Mouse (Mus musculus): ENCODE measurements at regions not wholly inside any gene's neighbourhood (a gene's known extent, or its start where the extent isn't known, plus 50 kb on each side); places are given as distances from the start of the nearest gene placed in this dataset.

DNA sequence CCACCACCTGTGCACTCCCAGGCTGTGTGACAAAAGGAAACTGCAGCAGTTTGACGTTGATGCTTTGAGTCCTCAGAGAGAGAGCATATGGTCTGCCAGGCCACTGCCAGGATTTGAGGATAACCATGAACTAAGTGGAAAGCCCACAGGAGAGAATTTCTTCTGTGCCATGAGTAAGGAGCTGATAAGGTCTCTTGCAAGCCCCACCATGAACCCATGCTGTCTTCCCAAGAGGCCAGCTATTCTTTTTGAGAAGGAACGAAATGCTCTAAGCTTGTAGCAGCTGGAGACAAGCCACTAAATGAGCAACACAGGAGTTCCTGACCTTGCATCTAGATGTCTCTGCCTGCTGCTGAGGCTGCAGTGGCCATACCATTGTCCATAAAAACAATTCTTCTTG lies 98.4 kb upstream of the S1pr3 start:
- no peak overlapping the region for H3K4me2 ChIP-seq
- H3K9me3 ChIP-seq (ENCODE audit: low read depth, low read length): no peaks in the 10 kb centered on the region
- DNase-seq (no peak), ATAC-seq (ENCODE audit: insufficient read depth) (no peak)
- WGBS: 72% methylated on average over 2 of the region's 2 CpGs
- no peaks in the 10 kb centered on the region for H3K36me3 ChIP-seq (ENCODE audit: insufficient read depth)
- no peak overlapping the region for H3K9ac ChIP-seq
- no peaks in the 10 kb centered on the region for H3K27me3 ChIP-seq (ENCODE audit: insufficient read depth, low read length)
- TF ChIP-seq CTCF (IDR thresholded peaks at IDR 0.05; ENCODE audit: low read depth): no peak
- no peak overlapping the region for H3K4me3 ChIP-seq (ENCODE audit: low read depth, low read length)
- peaks cover 22% of the 10 kb centered on the region for H3K4me1 ChIP-seq (ENCODE audit: insufficient read depth)
- H3K27ac ChIP-seq (ENCODE audit: low read depth): no peak overlapping the region

DNA sequence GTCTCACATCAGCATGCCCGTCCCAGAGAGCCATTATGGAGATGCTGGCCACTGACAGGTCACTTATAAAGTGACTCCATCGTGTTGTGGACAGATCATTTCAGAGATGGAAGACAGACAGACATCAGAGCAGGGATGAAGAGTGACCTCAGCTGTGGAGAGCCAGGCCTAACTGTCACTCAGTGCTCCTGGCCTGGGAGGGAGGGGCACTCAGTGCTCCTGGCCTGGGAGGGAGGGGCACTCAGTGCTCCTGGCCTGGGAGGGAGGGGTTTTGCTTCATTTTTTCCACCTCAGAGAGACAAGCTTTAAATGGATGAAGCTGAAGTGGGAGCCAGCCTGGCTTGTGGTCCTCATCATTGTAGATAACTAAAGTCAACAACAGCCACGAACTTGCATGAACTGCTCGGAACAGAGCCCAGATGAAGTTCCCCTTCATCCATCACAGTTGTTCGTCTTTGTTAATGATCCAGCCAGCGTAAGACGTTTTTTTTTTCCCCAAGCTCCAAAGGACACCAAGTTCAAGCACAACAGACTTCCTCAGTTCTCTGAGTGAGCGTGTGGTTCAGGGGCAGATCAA lies 96.7 kb upstream of the S1pr3 start:
- H3K9me3 ChIP-seq (ENCODE audit: low read depth, low read length): no peaks in the 10 kb centered on the region
- no peak for TF ChIP-seq CTCF (IDR thresholded peaks at IDR 0.05; ENCODE audit: low read depth)
- H3K27ac ChIP-seq (ENCODE audit: low read depth): peak overlapping the region; percentile 82
- peaks cover 36% of the 10 kb centered on the region for H3K4me1 ChIP-seq (ENCODE audit: insufficient read depth)
- no peak overlapping the region for H3K9ac ChIP-seq
- H3K27me3 ChIP-seq (ENCODE audit: insufficient read depth, low read length): no peaks in the 10 kb centered on the region
- WGBS: 8% methylated on average over 8 of the region's 8 CpGs
- H3K4me3 ChIP-seq (ENCODE audit: low read depth, low read length): no peak overlapping the region
- DNase-seq: peak; percentile 88
- peak; percentile 32 for ATAC-seq (ENCODE audit: insufficient read depth)
- H3K4me2 ChIP-seq: no peak overlapping the region
- H3K36me3 ChIP-seq (ENCODE audit: insufficient read depth): no peaks in the 10 kb centered on the region

DNA sequence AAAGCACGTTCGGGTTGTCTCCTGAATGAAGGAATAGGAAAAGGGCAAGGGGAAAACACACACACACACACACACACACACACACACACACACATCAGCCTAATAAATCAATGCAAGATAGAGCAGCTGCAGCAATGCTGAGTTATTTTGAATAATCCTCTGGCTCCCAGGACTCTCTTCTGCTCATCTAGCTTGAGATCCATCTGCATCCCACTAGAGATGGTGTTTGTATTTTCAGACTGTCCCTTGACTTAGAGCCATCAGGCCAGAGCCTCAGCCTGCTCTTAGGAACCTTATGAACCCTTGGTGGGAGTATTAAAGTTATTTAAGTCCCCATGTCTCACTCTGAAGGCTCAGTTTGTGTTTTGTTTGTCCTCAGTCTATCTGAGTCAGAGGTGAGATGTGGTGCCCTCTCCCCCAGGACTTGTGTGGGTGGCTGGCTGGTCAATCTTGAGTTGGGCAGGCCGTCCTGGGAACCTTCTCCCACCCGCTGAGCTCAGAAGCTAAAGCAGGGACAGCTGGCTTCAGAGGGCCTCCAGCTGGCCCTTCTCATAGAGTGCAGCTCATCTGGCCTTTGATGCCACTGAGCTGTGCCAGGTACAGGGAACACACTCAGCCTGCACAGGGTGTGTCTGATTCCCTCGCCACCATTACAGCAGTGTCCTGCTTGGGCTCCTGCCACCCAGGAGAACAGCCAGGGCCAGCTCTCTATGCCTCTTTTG lies 95.1 kb upstream of the S1pr3 start:
- H3K9ac ChIP-seq: no peak overlapping the region
- ATAC-seq (ENCODE audit: insufficient read depth) (no peak), DNase-seq (peak; percentile 59)
- no peak overlapping the region for H3K4me2 ChIP-seq
- no peak overlapping the region for H3K4me3 ChIP-seq (ENCODE audit: low read depth, low read length)
- TF ChIP-seq CTCF (IDR thresholded peaks at IDR 0.05; ENCODE audit: low read depth): no peak
- H3K36me3 ChIP-seq (ENCODE audit: insufficient read depth): no peaks in the 10 kb centered on the region
- H3K9me3 ChIP-seq (ENCODE audit: low read depth, low read length): no peaks in the 10 kb centered on the region; the same call in 1 of the 2 replicates
- H3K27ac ChIP-seq (ENCODE audit: low read depth): peak overlapping the region; percentile 82
- 40% methylated on average over 5 of the region's 5 CpGs for WGBS
- no peaks in the 10 kb centered on the region for H3K27me3 ChIP-seq (ENCODE audit: insufficient read depth, low read length)
- H3K4me1 ChIP-seq (ENCODE audit: insufficient read depth): peaks cover 36% of the 10 kb centered on the region

DNA sequence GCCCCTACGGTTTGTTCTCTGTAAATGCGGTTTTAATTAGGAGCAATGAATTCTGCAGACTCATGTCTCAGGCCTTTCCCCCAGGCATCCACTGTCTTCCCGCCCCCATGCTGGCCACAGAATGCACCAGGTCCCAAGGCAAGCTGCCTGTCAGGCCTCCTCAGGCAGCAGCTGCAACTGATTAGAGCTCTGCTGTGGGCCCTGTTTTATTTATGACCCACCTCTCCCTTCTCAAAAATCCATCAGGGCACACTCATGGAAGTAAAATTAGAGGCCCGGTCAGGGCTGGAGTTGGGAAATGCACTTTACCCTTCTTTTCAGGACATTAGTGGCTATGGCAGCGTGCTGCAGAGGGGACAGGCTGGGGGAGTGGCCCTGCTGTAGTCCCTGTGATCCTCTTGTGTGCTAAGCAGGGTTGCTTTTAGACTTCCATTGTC lies 93.9 kb upstream of the S1pr3 start:
- H3K4me3 ChIP-seq (ENCODE audit: low read depth, low read length): no peak overlapping the region
- DNase-seq (peak; percentile 93), ATAC-seq (ENCODE audit: insufficient read depth) (peak; percentile 90)
- H3K9me3 ChIP-seq (ENCODE audit: low read depth, low read length): no peaks in the 10 kb centered on the region; the same call in 1 of the 2 replicates
- H3K36me3 ChIP-seq (ENCODE audit: insufficient read depth): no peaks in the 10 kb centered on the region
- no peak overlapping the region for H3K9ac ChIP-seq
- 10% methylated on average over 5 of the region's 5 CpGs for WGBS
- peak overlapping the region; percentile 82 for H3K27ac ChIP-seq (ENCODE audit: low read depth)
- no peaks in the 10 kb centered on the region for H3K27me3 ChIP-seq (ENCODE audit: insufficient read depth, low read length)
- peak overlapping the region; percentile 18; the same call in 1 of the 2 replicates for H3K4me2 ChIP-seq
- H3K4me1 ChIP-seq (ENCODE audit: insufficient read depth): peaks cover 36% of the 10 kb centered on the region
- TF ChIP-seq CTCF (IDR thresholded peaks at IDR 0.05; ENCODE audit: low read depth): 0 out of 2 replicates have a peak, but pooled peaks have one; percentile 3

DNA sequence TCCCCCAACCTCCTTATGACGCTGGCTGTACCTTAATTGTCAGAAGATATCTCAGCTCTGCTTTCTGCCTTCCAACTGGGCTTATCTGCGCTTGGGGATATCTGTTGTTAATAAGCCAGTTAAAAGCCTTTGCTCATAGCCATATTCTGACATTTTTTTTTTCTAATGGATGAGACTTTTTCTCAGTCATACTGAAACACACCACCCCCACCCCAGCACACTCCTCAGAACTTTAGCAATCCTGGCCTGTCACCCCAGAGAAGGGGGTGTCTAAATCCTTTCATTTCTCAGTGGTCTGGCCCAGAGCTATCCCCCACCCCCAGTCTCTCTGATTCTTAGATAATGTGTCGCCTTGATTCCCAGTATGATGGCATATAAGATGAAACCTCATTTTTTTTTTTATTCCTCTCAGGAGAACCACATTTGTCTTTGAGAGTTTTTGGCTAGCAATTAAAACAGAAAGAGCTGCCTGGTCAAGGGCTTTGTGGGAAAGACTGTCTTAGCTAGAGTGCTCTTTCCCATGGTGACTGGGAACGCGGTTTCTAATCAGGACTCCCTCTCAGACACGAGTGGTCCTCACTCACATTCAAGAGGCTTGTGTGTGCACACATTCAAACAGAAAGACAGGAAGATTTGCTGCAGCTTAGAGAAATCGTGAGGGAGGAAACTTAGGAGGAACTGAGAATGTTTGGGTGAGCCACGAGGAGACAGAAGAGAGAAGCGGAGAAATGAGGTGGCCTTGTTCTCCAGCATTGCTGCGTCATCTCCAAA lies 93.2 kb upstream of the S1pr3 start:
- 13% methylated on average over 10 of the region's 10 CpGs for WGBS
- Histone ChIP-seq H3K9me3 (ENCODE audit: low read depth, low read length) (no peaks in the 10 kb centered on the region; the same call in 1 of the 2 replicates), H3K4me2 (peak overlapping the region; percentile 18), H3K27ac (ENCODE audit: low read depth) (peak overlapping the region; percentile 82), H3K4me1 (ENCODE audit: insufficient read depth) (peaks cover 36% of the 10 kb centered on the region), H3K27me3 (ENCODE audit: insufficient read depth, low read length) (no peaks in the 10 kb centered on the region), H3K36me3 (ENCODE audit: insufficient read depth) (no peaks in the 10 kb centered on the region), H3K4me3 (ENCODE audit: low read depth, low read length) (no peak overlapping the region), H3K9ac (0 out of 2 replicates have a peak overlapping the region, but pooled peaks have one; percentile 9)
- peak; percentile 69 for ATAC-seq (ENCODE audit: insufficient read depth)
- peak; percentile 67 for DNase-seq
- no peak for TF ChIP-seq CTCF (IDR thresholded peaks at IDR 0.05; ENCODE audit: low read depth)

DNA sequence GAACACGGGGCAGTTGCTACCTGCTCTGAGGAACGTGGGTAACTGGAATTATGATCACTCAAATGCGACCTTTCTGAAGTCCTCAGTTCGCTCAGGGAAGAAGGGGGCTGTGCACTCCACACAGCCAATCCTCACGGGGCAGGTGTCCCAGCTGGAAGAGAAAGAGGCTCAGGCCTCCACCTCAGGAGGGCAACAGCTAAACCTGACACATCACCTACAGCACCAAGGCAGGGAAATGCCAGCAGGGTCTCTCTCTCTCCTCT lies 92.7 kb upstream of the S1pr3 start:
- Histone ChIP-seq H3K9ac (0 out of 2 replicates have a peak overlapping the region, but pooled peaks have one; percentile 9), H3K9me3 (ENCODE audit: low read depth, low read length) (no peaks in the 10 kb centered on the region; the same call in 1 of the 2 replicates), H3K4me3 (ENCODE audit: low read depth, low read length) (no peak overlapping the region), H3K27ac (ENCODE audit: low read depth) (peak overlapping the region; percentile 82), H3K27me3 (ENCODE audit: insufficient read depth, low read length) (no peaks in the 10 kb centered on the region), H3K36me3 (ENCODE audit: insufficient read depth) (no peaks in the 10 kb centered on the region), H3K4me1 (ENCODE audit: insufficient read depth) (peaks cover 36% of the 10 kb centered on the region), H3K4me2 (peak overlapping the region; percentile 18)
- WGBS: 15% methylated on average over 5 of the region's 5 CpGs
- ATAC-seq (ENCODE audit: insufficient read depth) (no peak), DNase-seq (no peak)
- no peak for TF ChIP-seq CTCF (IDR thresholded peaks at IDR 0.05; ENCODE audit: low read depth)
